Mouse (Mus musculus): ENCODE data around the gene Cideb.

Gene Cideb

DNA sequence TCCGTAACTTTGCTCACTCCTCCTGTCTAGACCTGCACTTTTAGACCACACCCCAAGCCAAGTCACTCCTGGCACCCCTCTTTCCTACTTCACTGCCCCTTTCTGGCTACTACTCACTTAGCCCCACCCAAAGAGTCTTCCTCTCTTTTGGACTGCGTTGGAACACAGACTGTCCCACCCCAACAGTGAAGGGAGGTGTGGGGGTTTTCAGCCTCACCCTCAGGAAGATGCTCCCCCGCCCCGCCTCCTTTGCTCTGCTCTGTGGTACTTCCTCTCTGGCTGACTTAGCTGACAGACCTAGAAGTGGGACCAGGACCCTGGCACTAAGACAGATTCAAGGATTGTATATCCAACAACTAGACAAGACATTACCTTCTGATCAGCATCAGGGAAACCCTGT lies 7.4 kb upstream of the Cideb start, which contains the start of gene Ltb4r1:
Gene Ltb4r1 (plus strand): TSS at position 267 of the 400 bp plus-strand sequence.
- DNase-seq (ENCODE audit: low spot score in 2 of 2), result no peak

DNA sequence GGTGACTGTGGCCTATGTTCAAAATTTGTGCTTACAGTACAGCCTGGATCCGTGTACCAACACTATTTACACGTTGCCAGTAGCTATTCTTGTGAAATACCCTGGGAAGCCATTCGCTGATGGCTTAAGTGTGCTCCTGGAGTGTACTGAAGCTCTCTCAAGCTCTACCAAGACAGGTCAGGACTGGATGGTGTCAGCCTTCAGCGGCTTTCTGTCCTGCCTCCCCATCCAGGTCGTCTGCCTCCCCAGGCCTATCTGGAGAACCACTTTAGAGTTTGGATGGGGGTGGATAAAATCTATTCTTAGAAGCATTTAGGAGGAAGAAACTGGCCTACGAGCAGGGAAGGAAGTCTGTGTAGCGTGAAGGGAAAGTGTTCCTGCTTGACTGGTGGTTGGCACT lies 4.9 kb upstream of the Cideb start:
- no peak for DNase-seq (ENCODE audit: low spot score in 2 of 2)

DNA sequence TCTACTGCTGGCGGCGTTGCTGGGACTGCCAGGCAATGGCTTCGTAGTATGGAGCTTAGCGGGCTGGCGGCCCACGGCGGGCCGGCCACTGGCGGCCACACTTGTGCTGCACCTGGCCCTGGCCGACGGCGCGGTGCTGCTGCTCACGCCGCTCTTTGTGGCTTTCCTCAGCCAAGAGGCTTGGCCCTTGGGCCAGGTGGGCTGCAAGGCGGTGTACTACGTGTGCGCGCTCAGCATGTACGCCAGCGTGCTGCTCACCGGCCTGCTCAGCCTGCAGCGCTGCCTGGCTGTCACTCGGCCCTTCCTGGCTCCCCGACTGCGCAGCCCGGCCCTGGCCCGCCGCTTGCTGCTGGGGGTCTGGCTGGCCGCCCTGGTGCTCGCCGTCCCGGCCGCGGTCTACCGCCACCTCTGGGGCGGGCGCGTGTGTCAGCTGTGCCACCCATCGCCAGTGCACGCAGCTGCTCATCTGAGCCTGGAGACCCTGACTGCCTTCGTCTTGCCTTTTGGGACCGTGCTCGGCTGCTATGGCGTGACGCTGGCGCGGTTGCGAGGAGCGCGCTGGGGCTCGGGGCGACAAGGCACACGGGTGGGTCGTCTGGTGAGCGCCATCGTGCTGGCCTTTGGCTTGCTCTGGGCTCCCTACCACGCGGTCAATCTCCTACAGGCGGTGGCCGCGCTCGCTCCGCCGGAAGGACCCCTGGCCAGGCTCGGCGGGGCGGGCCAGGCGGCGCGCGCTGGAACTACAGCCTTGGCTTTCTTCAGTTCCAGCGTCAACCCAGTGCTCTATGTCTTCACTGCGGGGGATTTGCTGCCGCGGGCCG lies 4.0 kb upstream of the Cideb start:
- DNase-seq (ENCODE audit: low spot score in 2 of 2), result no peak

DNA sequence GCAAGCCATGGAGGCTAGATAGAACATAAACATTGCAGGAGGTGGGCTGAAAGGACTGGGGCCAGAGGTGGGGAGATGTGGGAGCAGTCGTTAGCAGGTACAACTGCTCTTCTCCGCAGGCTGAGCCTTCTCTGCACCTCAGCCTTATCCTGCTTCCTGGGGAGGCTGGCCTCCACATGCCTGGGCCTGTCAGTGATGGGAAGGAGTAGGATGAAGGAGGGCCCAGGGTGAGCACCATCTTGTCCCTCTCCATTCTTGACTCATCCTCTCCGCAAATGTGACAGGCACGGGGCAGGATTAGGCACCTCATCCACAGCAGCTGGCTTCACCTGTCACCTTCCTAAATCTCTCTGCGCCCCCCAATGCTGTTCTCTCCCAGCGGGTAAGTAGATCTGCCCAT lies 2.9 kb upstream of the Cideb start, which contains the start of gene Ltb4r2:
Gene Ltb4r2 (plus strand): TSS at position 266 of the 400 bp plus-strand sequence.
- no peak for DNase-seq (ENCODE audit: low spot score in 2 of 2)

DNA sequence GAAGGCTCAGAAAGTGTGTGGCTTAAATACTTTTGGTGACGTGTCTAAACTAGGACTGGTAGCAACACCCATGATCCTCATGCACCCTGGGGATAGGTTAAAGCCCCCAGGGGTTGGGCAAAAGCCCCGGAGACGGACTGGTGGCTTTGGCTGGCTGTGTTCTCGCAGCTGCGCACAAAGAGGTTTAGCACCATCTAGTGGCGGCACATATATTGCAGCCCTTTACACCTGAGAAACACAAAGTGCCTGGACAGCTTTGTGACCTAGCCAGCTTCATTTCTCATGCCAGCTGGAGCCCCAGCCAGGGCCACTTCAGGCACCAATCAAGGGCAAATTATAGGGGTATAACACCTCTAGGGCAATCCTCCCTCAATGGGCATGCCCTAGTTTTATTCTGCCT lies 1.9 kb upstream of the Cideb start:
- DNase-seq (ENCODE audit: low spot score in 2 of 2), result peak; percentile 85 to 86

DNA sequence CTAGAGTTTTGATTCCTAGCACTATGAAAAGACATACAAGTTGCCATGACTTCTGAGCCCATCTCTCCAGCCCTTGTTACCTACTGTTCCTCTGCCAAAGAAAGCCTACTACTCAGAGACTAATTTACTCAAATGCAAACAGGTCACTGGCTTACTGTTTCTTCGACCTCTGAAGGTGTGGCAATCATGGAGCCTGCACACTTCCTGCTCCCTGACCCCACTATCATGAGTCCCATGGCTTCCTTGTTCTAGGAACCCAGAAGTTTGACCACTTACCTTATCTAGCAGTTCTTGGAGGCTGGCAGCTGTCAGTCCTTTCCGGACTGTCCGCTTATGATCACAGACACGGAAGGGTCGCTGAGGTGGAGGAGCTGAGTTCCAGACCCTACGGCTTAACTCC lies 692 bp downstream of the Cideb start:
- no peak for DNase-seq (ENCODE audit: low spot score in 2 of 2)

DNA sequence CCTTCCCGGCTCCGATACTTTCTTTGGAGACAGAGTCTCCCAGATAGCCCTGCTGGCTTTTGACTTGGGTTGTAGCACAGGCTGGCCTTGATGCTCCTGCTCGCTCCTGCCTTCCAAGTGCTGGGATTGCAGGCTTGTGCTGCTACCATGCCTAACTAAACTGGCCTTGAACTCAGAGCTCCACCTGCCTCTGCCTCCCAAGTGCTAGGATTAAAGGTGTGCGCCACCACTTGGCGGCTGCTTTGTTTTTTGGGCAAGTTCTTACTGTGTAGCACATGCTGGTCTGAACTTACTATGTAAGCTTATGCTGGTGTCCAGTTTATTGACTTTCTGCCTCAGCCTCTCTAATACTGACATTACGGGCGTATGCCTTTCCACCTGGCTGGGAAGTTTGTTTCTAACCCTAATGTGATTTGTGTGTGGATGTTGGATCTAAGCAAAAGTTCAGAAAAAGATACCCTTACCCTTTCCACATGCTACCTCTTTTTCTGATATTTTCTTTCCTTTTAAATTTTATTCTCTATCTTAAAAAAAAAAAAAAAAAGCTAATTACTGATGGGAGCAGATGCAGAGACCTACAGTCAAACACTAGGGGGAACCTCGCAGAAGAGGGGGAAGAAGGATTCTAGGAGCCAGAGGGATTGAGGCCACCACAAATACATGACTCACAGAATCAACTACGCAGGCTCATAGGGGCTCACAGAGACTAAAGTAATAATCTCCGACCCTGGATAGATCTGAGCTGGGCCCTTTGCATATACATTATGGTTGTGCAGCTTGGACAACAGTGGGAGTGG lies 11.0 kb downstream of the Cideb start:
- no peak for DNase-seq (ENCODE audit: low spot score in 2 of 2)

GRCm38 (mm10) chr14:55745861-55746237 lies 12.4 kb downstream of the Cideb start:
- DNase-seq (ENCODE audit: low spot score in 2 of 2), result no peak

GRCm38 (mm10) chr14:55745180-55745860 lies 12.9 kb downstream of the Cideb start, which contains the start of the genes Dhrs1 and Nop9:
Dhrs1 (minus strand) TSS chr14:55745690.
Nop9 (plus strand) TSS chr14:55745693.
- DNase-seq (ENCODE audit: low spot score in 2 of 2), result peak; percentile 58 to 73

GRCm38 (mm10) chr14:55743711-55744110 lies 14.5 kb downstream of the Cideb start:
- DNase-seq (ENCODE audit: low spot score in 2 of 2), result peak; percentile 85 to 89

DNA sequence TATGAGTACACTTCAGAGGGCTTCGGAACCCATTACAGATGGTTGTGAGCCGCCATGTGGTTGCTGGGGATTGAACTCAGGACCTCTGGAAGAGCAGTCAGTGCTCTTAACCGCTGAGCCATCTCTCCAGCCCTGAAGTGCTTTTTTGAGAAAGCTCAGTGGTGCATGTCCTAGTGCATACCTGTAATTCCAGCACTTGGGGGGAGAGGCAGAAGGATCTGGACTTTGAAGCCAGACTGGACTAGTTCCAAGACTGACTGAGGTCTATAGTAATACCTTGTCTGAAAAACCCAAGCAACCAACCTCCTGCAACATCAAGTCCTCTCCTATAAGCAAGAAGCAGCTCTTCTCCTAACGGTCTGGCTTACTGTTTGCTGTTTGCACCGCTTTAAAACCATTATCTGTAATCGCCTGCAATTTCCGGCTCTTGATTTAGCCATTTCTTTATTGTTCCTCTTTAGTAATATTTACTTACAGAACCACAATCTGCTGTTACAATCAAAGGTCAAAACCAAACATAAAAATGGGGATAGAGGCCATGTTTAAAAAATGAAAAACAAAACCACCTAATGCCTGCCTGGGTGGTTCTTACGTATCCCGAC lies 21.1 kb downstream of the Cideb start:
- DNase-seq (ENCODE audit: low spot score in 2 of 2), result no peak

- DNase-seq (ENCODE audit: low spot score in 2 of 2), result no peak
Measured at GRCm38 (mm10) chr14:55735758-55736157, 22.5 kb downstream of the Cideb start.

DNA sequence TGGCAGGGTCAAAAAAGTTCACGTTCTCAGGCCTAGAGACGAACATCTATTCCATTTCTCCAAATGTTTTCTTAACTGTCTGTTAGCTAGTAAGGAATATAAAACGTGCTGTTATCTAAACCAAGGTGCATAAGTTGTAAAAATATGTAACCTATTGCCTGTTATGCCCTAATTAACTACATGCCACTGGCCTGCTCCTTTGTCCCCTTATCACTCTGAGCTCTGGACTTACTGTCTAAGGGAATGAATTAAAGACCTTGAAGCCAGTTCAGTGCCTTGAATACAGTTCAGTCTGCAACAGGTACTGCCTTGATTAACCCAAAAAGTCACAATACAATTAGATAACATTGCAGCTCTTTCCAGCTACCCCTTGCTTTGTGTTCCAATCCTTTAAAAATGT lies 22.9 kb downstream of the Cideb start:
- no peak for DNase-seq (ENCODE audit: low spot score in 2 of 2)

DNA sequence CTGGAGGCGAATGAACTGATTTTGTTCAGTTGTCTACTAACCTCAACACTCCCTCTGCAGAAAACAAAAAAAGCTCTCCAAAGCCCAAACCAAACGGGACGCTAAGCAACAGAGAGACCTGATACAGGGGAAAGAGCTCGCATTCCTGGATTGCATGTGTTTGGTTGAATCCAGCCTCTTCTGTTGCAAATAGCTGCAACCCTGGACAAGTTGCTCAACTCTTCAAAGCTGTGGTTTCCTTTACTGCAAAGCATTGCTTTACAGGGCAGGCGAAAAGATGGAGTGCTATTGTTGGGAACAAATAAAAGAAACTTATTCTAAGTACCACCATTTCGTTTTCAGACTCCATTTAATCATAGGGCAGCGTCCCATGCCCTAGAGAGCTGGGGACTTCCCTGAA lies 23.4 kb downstream of the Cideb start:
- no peak for DNase-seq (ENCODE audit: low spot score in 2 of 2)

GRCm38 (mm10) chr14:55733889-55734288 lies 24.4 kb downstream of the Cideb start:
- DNase-seq (ENCODE audit: low spot score in 2 of 2), result no peak

DNA sequence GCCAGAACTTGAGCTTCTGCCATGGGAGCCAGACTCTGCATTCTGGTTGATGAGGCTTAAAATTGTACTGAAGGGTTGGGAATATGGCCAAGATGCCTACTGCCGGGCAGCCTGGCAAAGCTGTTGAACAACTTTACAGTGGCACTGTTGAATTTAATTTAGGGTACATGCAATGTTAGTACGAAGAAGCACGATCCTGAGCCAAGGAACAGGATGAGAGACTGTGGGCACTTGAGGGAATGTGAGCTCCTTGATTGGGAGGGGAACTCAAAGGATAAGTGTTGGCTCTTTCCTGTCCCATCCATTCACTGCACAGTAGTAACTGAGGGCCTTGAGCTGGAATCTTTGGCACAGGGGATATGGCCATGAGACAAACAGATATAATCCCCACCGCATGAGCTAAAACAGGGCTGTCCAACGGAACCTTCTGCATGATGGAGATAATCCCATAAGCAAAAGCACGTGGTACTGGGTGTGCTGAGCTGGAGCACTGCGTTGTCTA lies 27.7 kb downstream of the Cideb start:
- DNase-seq (ENCODE audit: low spot score in 2 of 2), result no peak

DNA sequence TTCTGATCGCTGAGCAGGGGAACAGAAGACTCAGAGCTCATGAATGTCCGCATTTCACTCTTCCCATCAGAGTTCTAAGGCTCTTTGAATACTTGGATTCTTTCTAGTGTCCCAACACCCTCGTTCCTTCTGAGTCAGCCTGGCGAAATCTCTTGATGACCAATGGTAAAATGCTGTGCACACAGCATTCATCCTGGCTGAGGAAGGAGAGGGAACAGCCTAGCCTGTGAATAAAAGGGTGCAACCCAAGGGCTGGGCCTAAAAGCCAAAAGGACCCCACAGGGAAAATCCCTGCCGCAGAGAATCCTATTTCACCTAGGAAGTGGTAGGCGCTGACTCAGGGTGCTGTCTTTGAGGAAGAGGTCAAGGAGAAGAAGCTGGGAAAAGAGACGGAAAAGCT lies 28.1 kb downstream of the Cideb start:
- DNase-seq (ENCODE audit: low spot score in 2 of 2), result no peak

DNA sequence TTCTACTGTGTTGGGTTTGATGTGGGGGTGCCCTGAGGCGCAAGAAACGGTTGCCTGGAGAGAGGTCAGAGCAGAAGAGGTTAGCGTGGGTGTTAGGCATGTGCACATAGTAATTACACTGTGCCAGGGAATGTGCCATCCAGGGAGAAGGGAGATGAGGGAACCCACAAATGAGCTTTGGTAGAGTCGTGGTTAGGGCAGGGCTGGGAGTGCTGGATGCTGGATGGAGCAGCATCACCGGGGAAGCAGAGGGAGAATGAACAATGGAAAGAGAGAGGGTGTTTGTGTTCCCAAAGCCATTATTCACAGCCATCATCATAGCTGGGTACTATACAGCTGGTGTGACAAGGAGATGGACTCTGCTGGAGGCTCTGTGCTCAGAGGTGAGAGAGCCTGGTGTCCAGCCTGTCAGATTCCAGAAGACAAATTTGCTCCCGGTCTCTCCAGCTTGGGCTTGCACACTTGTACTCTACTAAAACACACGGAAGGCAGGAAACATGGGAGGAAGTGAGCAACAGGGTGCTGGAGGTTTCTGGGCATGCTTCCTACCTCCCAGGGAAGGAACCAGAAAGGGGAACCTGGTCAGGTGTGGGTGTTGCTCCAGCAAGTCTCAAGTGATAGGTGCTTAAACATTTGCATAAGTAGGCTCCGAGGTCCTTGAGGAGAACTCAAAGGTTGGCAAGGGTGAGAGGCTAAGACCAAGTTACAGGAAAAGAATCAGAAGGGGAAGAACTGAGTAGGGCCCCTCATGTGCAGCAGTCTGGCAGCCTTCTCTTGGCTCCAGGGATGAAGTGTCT lies 30.2 kb downstream of the Cideb start:
- DNase-seq (ENCODE audit: low spot score in 2 of 2), result no peak

DNA sequence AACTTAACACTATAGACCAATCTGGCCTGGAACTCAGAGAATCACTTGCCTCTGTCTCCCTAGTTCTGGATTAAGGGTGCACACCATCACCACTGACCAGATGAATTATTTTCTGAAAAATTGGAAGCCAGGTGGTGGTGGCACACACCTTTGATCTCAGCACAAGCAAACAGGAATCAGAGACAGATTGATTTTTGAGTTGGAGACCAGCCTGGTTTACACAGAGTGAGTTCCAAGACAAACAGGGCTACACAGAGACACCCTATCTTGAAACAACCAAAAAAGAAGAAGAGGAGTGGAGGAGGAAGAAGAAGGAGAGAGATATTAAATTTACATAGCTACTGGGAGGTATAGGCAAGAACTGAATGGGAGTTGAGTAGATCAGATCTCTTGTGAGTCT lies 32.0 kb downstream of the Cideb start:
- DNase-seq (ENCODE audit: low spot score in 2 of 2), result no peak

DNA sequence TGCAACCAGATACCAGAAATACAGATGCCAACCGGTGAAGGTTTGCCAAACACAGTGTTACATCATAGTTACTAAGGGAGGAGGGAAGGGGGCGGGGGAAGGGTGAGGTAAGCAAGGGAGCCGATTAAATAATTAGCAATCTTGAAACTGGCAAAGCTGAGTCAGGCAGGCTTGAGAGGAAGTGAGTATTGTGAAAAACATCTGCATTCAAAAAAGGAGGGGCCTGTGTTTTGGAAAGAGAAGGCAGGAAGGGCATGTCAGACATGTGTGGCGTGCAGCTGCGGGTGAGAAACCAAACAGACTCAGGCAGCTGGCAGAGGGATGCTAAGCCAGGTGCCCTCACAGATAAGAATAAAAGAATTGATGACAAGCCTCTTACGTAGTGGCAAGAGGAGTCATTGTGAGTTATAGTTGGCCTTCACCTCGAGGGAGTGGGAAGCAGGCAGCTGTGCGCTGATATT lies 33.8 kb downstream of the Cideb start:
- DNase-seq (ENCODE audit: low spot score in 2 of 2), result no peak

DNA sequence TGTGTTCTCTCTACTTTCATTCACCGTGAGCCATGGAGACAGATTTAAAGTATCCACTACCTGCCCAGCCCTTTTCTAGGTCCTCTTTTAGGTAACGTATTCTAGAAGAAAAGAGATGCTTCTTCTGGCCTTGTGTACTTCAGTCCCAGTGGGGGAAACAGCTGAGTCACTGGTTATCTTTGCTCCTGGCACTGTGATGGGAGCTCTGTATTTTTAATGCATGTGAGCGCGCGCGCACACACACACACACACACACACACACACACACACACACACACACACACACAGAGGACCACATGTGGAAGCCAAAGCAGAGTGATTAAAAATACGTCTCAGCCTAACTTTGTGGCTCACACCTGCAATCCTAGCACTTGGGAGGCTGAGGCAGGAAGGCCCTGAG lies 34.8 kb downstream of the Cideb start:
- no peak for DNase-seq (ENCODE audit: low spot score in 2 of 2)
